Mouse (Mus musculus): Measurements from ENCODE around the gene Vwa8.

The Vwa8 gene

GRCm38 (mm10) chr14:79227955-79228354 is 379.1 kb downstream of the Vwa8 start:
- DNase-seq (ENCODE audit: low spot score): no peak

GRCm38 (mm10) chr14:79231677-79232076 is 382.8 kb downstream of the Vwa8 start:
- DNase-seq (ENCODE audit: low spot score): no peak

GRCm38 (mm10) chr14:79233697-79234096 is 384.8 kb downstream of the Vwa8 start:
- DNase-seq (ENCODE audit: low spot score): no peak

- no peak for DNase-seq (ENCODE audit: low spot score)
Measured at GRCm38 (mm10) chr14:79234513-79234912, 385.7 kb downstream of the Vwa8 start.

- no peak for DNase-seq (ENCODE audit: low spot score)
Measured at GRCm38 (mm10) chr14:79235157-79235556, 386.3 kb downstream of the Vwa8 start.

- no peak for DNase-seq (ENCODE audit: low spot score)
Measured at GRCm38 (mm10) chr14:79236261-79236660, 387.4 kb downstream of the Vwa8 start.

- no peak for DNase-seq (ENCODE audit: low spot score)
Measured at GRCm38 (mm10) chr14:79239402-79239801, 390.6 kb downstream of the Vwa8 start.

GRCm38 (mm10) chr14:79241057-79241570 is 392.3 kb downstream of the Vwa8 start:
- DNase-seq (ENCODE audit: low spot score): no peak

GRCm38 (mm10) chr14:79241656-79242385 is 393.0 kb downstream of the Vwa8 start:
- no peak for DNase-seq (ENCODE audit: low spot score)

- no peak for DNase-seq (ENCODE audit: low spot score)
Measured at GRCm38 (mm10) chr14:79242386-79242720, 393.5 kb downstream of the Vwa8 start.

- DNase-seq (ENCODE audit: low spot score): no peak
Measured at GRCm38 (mm10) chr14:79243038-79243883, 394.4 kb downstream of the Vwa8 start.

- DNase-seq (ENCODE audit: low spot score): no peak
Measured at GRCm38 (mm10) chr14:79244571-79244970, 395.7 kb downstream of the Vwa8 start.

GRCm38 (mm10) chr14:79251727-79252285 is 403.0 kb downstream of the Vwa8 start:
- DNase-seq (ENCODE audit: low spot score): no peak

Measured in ovary, postnatal 10 days (tissue).